Mouse (Mus musculus) intestine, postnatal 0 days (tissue): ENCODE results near the gene Eva1c. TPM values are rescaled to one million over a fixed set of nuclear protein-coding genes. Genes with fewer than 3 reads are reported as not detected.

Experiments
- ATAC-seq: fragments of 200-750 bp; cut with Nextera tagmentation; 2 replicates; pipeline ENCODE4 v1.8.0; 2017; ENCODE audit warnings: mild to moderate bottlenecking, moderate TSS enrichment, moderate library complexity
- H3K27ac ChIP-seq: fragments of 300-500 bp; sonication (generic); 2 replicates; pipeline ENCODE4 v1.5.1; 2014; ENCODE audit warnings: mild to moderate bottlenecking, low read depth, low read length, moderate library complexity
- H3K27me3 ChIP-seq: fragments of 300-500 bp; sonication (generic); replicated peaks from 2 replicates; pipeline ENCODE4 v1.6.1; 2014; ENCODE audit warnings: low read length, mixed read lengths; ENCODE audit not compliant: control insufficient read depth, insufficient read depth
- H3K36me3 ChIP-seq: fragments of 300-500 bp; sonication (generic); 2 replicates; pipeline ENCODE4 v1.6.1; 2014; ENCODE audit warnings: mild to moderate bottlenecking, moderate library complexity; ENCODE audit not compliant: control insufficient read depth, insufficient read depth
- H3K4me1 ChIP-seq: fragments of 300-500 bp; sonication (generic); replicated peaks from 2 replicates; pipeline ENCODE4 v1.6.1; 2014; ENCODE audit warnings: antibody characterized with exemption, low read length, mixed read lengths; ENCODE audit not compliant: control insufficient read depth, insufficient read depth
- H3K4me2 ChIP-seq: fragments of 300-500 bp; sonication (generic); replicated peaks from 2 replicates; pipeline ENCODE4 v1.6.1; 2014; ENCODE audit warnings: low read depth, mild to moderate bottlenecking, moderate library complexity
- H3K4me3 ChIP-seq: fragments of 300-500 bp; sonication (generic); 2 replicates; pipeline ENCODE4 v1.5.1; 2014; ENCODE audit warnings: low read depth, low read length
- H3K9ac ChIP-seq: fragments of 300-500 bp; sonication (generic); 2 replicates; pipeline ENCODE4 v1.6.1; 2014; ENCODE audit warnings: mild to moderate bottlenecking, low read depth, low read length
- H3K9me3 ChIP-seq: fragments of 300-500 bp; sonication (generic); 2 replicates; pipeline ENCODE4 v1.6.1; 2016; ENCODE audit warnings: mixed run types; ENCODE audit not compliant: control insufficient read depth
- CTCF ChIP-seq: sonication (generic); IDR thresholded peaks from 2 replicates; pipeline ENCODE4 v1.5.1; 2016; ENCODE audit warnings: low read depth, mild to moderate bottlenecking, control low read depth, antibody characterized with exemption, moderate library complexity
- WGBS: fragments of 180-500 bp; shearing (Covaris S2); extraction: QIAGEN DNeasy Blood & Tissue Kit; methylation state at CpG from one replicate; pipeline ENCODE4 v1.1.7; 2014; 5-methylcytosine and 5-hydroxymethylcytosine counted together
- polyA plus RNA-seq: library from polyadenylated mRNA; unstranded; fragments of >200 nt; fragmentation: Nextera tagmentation; extraction: Ambion mirVana; gene quantifications from 2 replicates; pipeline ENCODE4 v1.2.1, GENCODE M21; 2015

Eva1c gene
- polyA plus RNA-seq, 1 experiment from 2014 or later = 0.68 TPM

DNA sequence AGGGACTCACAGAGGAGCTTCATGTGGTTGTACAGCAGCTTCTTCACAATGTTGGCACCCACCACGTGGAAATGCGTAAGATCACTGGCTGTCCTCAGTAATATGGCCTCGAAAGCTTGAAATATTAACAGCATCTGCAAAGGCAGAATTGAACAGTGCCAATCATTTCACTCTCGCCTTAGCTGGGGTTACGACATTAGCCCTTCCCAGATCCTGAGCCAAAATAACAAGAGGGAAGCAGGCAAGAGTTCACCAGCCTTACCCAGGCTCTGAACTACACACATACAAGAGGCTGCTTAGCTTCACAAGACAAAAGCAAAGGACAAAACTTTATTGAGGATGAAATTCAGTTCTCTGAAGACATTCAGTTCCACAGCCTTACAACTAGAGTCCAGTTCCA is 22.1 kb upstream of the Eva1c start:
- Histone ChIP-seq H3K4me1 (peaks cover 3% of the 10 kb centered on the region; the same call in 1 of the 2 replicates), H3K4me3 (no peak overlapping the region), H3K4me2 (no peak overlapping the region), H3K9ac (no peak overlapping the region), H3K27ac (no peak overlapping the region), H3K9me3 (no peaks in the 10 kb centered on the region), H3K36me3 (peaks cover 38% of the 10 kb centered on the region), H3K27me3 (no peaks in the 10 kb centered on the region)
- WGBS = 91% methylated on average over 5 of the region's 5 CpGs
- no peak for TF ChIP-seq CTCF
- ATAC-seq = no peak

DNA sequence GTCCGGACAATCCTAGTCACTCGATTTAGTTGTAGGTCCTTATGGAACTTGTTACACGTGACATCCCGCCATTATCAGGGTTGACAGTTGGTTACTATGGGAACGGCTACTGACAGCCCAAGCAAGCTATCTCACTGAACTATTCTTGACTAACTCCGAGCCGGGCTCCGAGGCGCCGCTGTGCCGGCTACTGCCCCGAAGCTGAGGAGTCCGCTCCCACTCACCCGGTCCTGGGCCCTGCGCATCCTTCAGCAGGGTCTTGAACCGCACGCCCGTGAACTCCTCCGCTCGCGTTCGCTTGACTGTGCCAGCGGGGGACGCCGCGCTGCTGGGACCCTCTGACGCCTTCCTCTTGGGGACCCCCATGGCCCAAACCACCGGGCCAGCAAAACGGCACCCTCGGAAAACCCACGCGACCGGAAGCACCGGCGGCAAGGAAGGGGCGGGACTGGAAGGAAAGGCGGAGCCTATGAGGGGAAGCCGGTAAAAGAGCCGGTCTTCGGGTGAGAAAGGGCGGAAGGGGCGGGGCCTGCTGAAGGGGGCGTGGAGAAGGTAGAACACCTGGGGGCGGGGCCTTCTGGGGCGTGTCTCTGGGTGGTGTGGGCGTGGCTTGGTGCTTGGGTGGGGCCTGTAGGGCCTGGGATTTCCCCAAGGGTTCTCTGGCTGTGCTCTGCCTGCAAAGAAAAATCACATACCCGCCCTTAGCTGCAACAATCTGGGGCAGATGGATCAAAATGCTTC is 16.4 kb upstream of the Eva1c start, which contains the start of gene Urb1:
Gene Urb1 (minus strand): TSS at position 439 of the 741 bp plus-strand sequence.
- Histone ChIP-seq H3K4me3 (peak within 1 kb of the TSS; percentile 73), H3K27ac (peak within 1 kb of the TSS; percentile 9; the same call in 1 of the 2 replicates), H3K9me3 (no peaks in the 10 kb centered on the region), H3K4me2 (peak within 1 kb of the TSS; percentile 95), H3K27me3 (no peaks in the 10 kb centered on the region), H3K4me1 (peaks cover 4% of the 10 kb centered on the region; the same call in 1 of the 2 replicates), H3K36me3 (0 out of 2 replicates have a peak, but pooled peaks cover 3% of the 10 kb centered on the region), H3K9ac (peak within 1 kb of the TSS; percentile 35; the same call in 1 of the 2 replicates)
- ATAC-seq = peak; percentile 98
- WGBS = under 1% methylated on average over 47 of the region's 47 CpGs
- TF ChIP-seq CTCF = no peak

DNA sequence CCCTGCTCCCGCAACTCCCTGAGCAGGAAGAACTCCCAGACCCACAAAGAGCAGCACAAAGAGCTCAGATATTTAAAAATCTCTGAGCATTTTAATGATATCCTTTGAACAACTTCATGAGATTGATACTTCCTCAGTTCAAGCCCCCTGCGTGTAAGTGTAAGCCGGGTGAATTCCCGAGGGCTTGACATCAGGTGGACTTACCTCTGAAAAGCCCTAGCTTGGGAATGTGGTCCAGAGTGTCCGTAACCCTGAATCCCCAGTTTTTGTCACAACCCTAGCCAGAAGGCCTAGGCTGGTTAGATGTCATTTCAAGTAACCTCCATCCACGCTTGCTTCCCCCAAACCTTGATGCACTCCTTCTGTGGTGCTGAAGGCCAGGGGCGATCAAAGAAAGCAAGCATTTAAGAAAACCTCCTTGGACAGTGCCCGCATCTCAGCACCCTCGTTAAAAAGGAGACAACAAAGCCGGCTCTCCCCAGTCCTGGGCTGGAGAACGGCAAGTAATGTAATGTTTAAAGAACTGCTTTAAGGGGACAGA is 15.7 kb upstream of the Eva1c start:
- no peak for TF ChIP-seq CTCF
- Histone ChIP-seq H3K4me3 (peak overlapping the region; percentile 73), H3K36me3 (no peaks in the 10 kb centered on the region), H3K27me3 (no peaks in the 10 kb centered on the region), H3K4me2 (peak overlapping the region; percentile 95), H3K27ac (no peak overlapping the region), H3K9ac (no peak overlapping the region), H3K9me3 (no peaks in the 10 kb centered on the region), H3K4me1 (peaks cover 4% of the 10 kb centered on the region; the same call in 1 of the 2 replicates)
- 0 out of 2 replicates have a peak, but pooled peaks have one; percentile 5 for ATAC-seq
- 48% methylated on average over 11 of the region's 11 CpGs for WGBS

DNA sequence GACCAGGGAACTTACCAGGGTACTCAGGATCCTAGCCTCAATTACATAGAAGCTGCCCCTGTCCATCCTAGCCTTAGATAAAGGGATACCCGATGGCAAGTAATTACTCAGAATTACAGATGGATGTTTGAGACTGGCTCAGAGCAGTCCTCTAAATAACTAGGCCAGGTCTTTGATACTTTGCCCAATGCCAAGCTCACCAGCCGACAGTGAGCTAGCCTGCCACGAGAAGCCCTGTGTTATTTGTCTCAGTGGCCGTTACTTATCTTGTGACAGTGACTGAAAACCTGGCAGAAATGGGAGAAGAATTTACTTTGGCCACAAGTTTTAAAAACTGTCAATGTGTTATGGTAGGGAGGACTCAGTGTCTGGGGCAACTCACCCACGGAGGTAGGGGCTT is 14.4 kb upstream of the Eva1c start:
- whole genome bisulfite sequencing = 82% methylated on average over 5 of the region's 5 CpGs
- no peak overlapping the region for H3K4me2 ChIP-seq
- ATAC-seq = no peak
- no peaks in the 10 kb centered on the region for H3K36me3 ChIP-seq
- H3K4me3 ChIP-seq = no peak overlapping the region
- H3K4me1 ChIP-seq = peaks cover 4% of the 10 kb centered on the region; the same call in 1 of the 2 replicates
- H3K9ac ChIP-seq = no peak overlapping the region
- no peak overlapping the region for H3K27ac ChIP-seq
- no peak for TF ChIP-seq CTCF
- H3K9me3 ChIP-seq = no peaks in the 10 kb centered on the region
- no peaks in the 10 kb centered on the region for H3K27me3 ChIP-seq

DNA sequence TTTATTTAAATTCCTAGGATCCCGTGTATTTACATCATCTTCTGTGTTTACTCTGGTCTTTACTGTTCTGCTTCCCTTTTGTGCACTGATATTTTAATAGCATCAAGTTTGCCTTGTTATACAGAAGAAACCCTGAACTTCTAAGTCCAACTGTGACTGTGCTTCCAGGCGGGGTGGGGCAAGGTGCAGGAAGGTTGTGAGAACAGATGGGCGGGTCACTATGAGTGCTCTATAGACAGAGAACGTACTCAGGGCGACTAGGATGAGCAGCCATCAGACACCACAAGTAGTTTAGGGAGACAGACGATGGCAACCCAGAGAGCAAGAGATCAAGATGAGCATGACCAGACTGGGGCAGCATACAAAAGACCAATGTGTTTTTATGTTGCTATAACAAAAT is 6.2 kb upstream of the Eva1c start:
- Histone ChIP-seq H3K9me3 (no peaks in the 10 kb centered on the region), H3K4me1 (no peaks in the 10 kb centered on the region), H3K4me2 (no peak overlapping the region), H3K27ac (no peak overlapping the region), H3K9ac (no peak overlapping the region), H3K27me3 (no peaks in the 10 kb centered on the region), H3K4me3 (no peak overlapping the region), H3K36me3 (no peaks in the 10 kb centered on the region)
- no peak for ATAC-seq
- TF ChIP-seq CTCF = no peak
- WGBS = 46% methylated on average over 6 of the region's 6 CpGs

DNA sequence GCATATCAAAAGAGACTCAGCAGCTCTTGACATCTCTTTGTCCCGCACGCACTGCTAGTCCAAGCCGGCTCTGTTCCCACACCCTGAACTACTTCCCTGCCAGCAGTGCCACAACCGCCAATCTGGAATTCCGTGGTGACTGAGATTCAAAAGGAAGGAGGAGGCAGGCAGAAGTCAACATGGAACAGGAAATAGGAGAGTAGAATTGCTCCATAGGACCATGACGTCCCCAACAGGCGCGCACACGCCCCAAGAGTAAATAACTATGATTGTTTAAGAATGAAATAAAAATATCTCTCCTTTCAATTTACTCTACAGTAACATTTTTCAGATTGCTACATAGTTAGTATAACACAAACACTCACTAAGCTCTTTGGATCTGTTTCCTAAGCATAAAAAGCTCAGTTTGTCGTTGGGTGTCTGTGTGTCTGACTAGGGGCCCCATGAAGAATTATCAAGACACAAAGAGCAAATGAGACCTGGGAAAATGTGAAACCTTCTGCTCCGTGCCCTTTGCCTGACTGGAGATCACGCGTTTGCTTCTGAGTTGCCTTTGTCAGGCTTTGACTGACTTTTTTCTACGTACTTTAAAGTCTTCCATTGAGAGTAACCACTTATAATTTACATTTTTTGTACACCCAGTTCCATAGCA is 5.3 kb upstream of the Eva1c start:
- Histone ChIP-seq H3K4me2 (no peak overlapping the region; the same call in 1 of the 2 replicates), H3K9ac (no peak overlapping the region), H3K27ac (0 out of 2 replicates have a peak overlapping the region, but pooled peaks have one; percentile 31), H3K4me3 (no peak overlapping the region), H3K9me3 (no peaks in the 10 kb centered on the region), H3K4me1 (no peaks in the 10 kb centered on the region), H3K36me3 (no peaks in the 10 kb centered on the region), H3K27me3 (no peaks in the 10 kb centered on the region)
- no peak for TF ChIP-seq CTCF
- 47% methylated on average over 14 of the region's 14 CpGs for WGBS
- peak; percentile 88 for ATAC-seq
